Mouse (Mus musculus): ENCODE results near the gene Oaz1. TPM values are rescaled to one million over a fixed set of nuclear protein-coding genes. Genes with fewer than 3 reads are reported as not detected.

The Oaz1 gene
- polyA plus RNA-seq, 1 experiment = 1,172 TPM

DNA sequence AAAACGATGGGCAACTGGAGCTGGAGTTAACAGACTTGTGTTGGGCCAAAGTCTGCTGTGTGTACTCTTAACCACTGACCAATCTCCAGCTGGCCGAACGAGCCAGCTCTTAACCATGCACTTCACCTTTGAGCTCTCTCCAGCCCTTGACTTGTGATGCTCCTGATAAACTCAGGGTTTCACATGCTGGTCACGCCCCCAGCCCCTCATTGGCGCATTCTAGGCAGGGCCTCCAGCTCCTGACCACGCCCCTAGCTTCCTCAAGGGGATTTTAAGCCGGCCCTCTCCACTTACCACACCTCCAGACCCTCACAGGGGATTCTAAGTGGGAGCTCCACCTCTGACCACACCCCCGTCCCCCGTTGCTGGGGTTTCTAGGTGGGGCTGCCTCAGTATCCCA lies 4.7 kb downstream of the Oaz1 start:
- H3K27me3 ChIP-seq (ENCODE audit: control insufficient read depth, insufficient read depth, low read length) = peaks cover 22% of the 10 kb centered on the region
- no peak overlapping the region for H3K27ac ChIP-seq (ENCODE audit: insufficient read depth, low read depth, low read length)
- WGBS = 17% methylated on average over 9 of the region's 9 CpGs
- TF ChIP-seq CTCF (IDR thresholded peaks at IDR 0.05; ENCODE audit: extremely low read depth, insufficient read length, insufficient replicate concordance, low read depth, low read length) (no peak), POLR2A (IDR thresholded peaks at IDR 0.05; ENCODE audit: low read depth, low read length) (no peak)
- peaks cover 23% of the 10 kb centered on the region for H3K4me1 ChIP-seq (ENCODE audit: control insufficient read depth, insufficient read depth, insufficient read length, low read length)
- no peak overlapping the region for H3K4me3 ChIP-seq (ENCODE audit: low read depth, low read length)
- H3K36me3 ChIP-seq (ENCODE audit: control insufficient read depth, insufficient read depth, low read length) = peaks cover 19% of the 10 kb centered on the region

DNA sequence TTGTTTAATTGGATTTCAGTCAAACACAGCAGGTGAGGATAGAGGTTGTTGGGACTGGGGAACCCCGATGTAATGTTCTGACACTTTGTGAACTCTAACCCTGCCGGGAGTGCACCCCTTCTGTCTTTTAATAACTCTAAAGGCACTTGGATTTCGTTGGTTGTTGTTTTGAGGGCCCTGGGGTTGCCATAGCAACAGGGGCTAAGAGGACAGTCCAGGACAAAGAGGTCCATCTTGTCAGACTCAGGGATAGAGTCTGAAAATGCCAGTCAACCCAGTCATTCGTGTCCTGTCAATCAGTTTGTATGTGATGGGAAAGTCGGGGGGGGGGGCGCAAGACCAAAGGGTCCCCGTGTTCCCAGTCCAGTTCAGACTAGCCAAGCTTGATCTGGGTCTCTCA lies 6.4 kb downstream of the Oaz1 start:
- 59% methylated on average over 7 of the region's 7 CpGs for WGBS
- no peak overlapping the region for H3K4me3 ChIP-seq (ENCODE audit: low read depth, low read length)
- H3K27me3 ChIP-seq (ENCODE audit: control insufficient read depth, insufficient read depth, low read length) = peaks cover 22% of the 10 kb centered on the region
- no peak for TF ChIP-seq POLR2A (IDR thresholded peaks at IDR 0.05; ENCODE audit: low read depth, low read length)
- TF ChIP-seq CTCF (IDR thresholded peaks at IDR 0.05; ENCODE audit: extremely low read depth, insufficient read length, insufficient replicate concordance, low read depth, low read length) = no peak
- peaks cover 23% of the 10 kb centered on the region for H3K4me1 ChIP-seq (ENCODE audit: control insufficient read depth, insufficient read depth, insufficient read length, low read length)
- no peak overlapping the region for H3K27ac ChIP-seq (ENCODE audit: insufficient read depth, low read depth, low read length)
- peaks cover 19% of the 10 kb centered on the region for H3K36me3 ChIP-seq (ENCODE audit: control insufficient read depth, insufficient read depth, low read length)

DNA sequence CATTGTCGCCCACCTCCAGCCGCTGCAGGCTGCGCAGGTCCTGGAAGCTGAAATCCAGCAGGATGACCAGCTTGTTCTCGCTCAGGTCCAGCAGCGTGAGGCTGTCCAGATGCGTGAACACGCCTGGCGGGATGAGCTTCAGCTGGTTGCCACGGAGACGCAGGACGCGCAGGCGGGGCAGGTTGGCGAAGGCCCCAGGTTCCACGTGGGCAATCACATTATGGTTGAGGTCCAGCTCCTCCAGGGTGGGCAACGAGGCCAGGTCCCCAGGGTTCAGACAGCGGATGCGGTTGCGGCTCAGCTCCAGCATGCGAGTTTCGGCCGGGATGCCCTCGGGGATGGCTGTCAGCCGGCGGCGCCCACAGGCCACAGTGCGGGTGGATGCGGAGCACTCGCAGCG lies 9.2 kb downstream of the Oaz1 start:
- H3K4me1 ChIP-seq (ENCODE audit: control insufficient read depth, insufficient read depth, insufficient read length, low read length) = peaks cover 4% of the 10 kb centered on the region
- H3K36me3 ChIP-seq (ENCODE audit: control insufficient read depth, insufficient read depth, low read length) = no peaks in the 10 kb centered on the region
- no peak overlapping the region for H3K4me3 ChIP-seq (ENCODE audit: low read depth, low read length)
- 46% methylated on average over 30 of the region's 30 CpGs for WGBS
- TF ChIP-seq POLR2A (IDR thresholded peaks at IDR 0.05; ENCODE audit: low read depth, low read length) (no peak), CTCF (IDR thresholded peaks at IDR 0.05; ENCODE audit: extremely low read depth, insufficient read length, insufficient replicate concordance, low read depth, low read length) (no peak)
- no peak overlapping the region for H3K27ac ChIP-seq (ENCODE audit: insufficient read depth, low read depth, low read length)
- peaks cover 22% of the 10 kb centered on the region for H3K27me3 ChIP-seq (ENCODE audit: control insufficient read depth, insufficient read depth, low read length)

DNA sequence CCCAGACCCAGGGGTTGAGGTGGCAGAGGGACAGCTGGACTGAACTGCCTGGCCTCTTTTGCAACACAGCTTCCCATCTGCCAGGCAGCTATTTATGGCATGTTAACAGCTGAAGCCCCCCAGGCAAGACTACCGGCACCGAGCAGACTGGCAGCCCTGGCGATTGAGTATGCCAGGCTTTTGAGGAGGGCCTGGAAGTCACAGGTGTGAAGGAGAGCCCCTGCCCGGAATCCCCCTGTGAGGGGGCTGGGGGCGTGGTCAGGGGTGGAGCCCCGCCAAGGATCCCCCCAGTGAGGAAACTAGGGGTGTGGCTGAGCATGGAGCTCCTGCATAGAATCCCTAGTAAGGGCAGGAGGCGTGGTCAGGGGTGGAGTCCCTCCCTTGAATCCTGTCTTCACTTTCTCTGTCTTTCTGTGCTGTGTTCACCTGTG lies 10.5 kb downstream of the Oaz1 start:
- WGBS = 37% methylated on average over 7 of the region's 7 CpGs

DNA sequence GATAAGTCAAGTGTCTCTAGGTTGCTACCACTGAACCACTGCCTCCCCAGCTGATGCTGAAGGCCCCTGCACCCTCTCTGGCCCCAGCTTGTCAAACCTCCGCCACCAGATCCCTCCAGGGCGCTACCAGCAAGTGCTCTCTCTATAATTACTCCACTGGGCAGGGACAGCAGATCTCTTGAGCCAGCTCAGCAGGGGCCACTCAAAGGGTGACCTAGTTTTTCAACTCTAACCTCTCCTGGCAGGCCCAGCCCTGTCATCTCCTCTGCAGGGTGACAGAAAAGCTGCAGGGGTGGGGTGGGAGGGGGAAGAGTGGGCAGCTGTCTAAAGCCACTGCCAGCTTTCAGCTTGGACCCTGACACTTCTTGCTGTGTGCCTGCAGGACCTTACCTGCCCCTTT lies 11.4 kb downstream of the Oaz1 start:
- no peak overlapping the region for H3K27ac ChIP-seq (ENCODE audit: insufficient read depth, low read depth, low read length)
- H3K4me3 ChIP-seq (ENCODE audit: low read depth, low read length) = no peak overlapping the region
- no peaks in the 10 kb centered on the region; the same call in 1 of the 2 replicates for H3K4me1 ChIP-seq (ENCODE audit: control insufficient read depth, insufficient read depth, insufficient read length, low read length)
- TF ChIP-seq POLR2A (IDR thresholded peaks at IDR 0.05; ENCODE audit: low read depth, low read length) (no peak), CTCF (IDR thresholded peaks at IDR 0.05; ENCODE audit: extremely low read depth, insufficient read length, insufficient replicate concordance, low read depth, low read length) (no peak)
- peaks cover 25% of the 10 kb centered on the region for H3K27me3 ChIP-seq (ENCODE audit: control insufficient read depth, insufficient read depth, low read length)
- 32% methylated on average over 2 of the region's 2 CpGs for WGBS
- no peaks in the 10 kb centered on the region for H3K36me3 ChIP-seq (ENCODE audit: control insufficient read depth, insufficient read depth, low read length)

More for the DNA sequence above, 10.5 kb downstream of the Oaz1 start:
- TF ChIP-seq CTCF (IDR thresholded peaks at IDR 0.05; ENCODE audit: extremely low read depth, insufficient read length, insufficient replicate concordance, low read depth, low read length) (no peak), POLR2A (IDR thresholded peaks at IDR 0.05; ENCODE audit: low read depth, low read length) (no peak)
- Histone ChIP-seq H3K4me1 (ENCODE audit: control insufficient read depth, insufficient read depth, insufficient read length, low read length) (no peaks in the 10 kb centered on the region; the same call in 1 of the 2 replicates), H3K36me3 (ENCODE audit: control insufficient read depth, insufficient read depth, low read length) (no peaks in the 10 kb centered on the region), H3K4me3 (ENCODE audit: low read depth, low read length) (no peak overlapping the region), H3K27ac (ENCODE audit: insufficient read depth, low read depth, low read length) (no peak overlapping the region), H3K27me3 (ENCODE audit: control insufficient read depth, insufficient read depth, low read length) (peaks cover 22% of the 10 kb centered on the region)

DNA sequence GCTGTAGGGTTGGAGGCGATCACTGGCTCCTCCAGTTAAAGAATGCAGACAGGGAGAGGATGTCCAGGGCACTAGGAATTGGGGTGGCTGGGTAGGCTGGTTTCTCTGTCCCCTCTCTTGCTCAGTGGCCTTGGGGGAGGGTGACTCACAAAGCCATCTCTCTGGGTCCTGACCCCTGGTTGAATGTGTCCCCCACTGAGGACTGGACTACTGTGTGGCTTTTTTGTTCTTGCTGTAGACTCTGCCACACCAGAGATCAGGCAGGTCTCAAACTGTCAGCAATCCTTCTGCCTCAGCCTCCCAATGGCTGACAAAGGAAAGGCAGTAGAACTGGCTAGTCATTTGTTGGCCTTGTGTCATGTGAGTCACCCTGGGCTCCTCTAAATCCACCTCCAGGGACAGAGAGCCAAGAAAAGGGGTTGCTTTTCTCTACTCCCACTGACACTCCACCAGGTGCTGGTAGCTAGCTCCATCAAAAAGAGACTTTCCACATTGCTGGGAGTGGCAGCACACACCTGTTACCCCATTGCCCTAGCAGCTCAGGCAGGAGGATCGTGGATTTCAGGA lies 12.0 kb downstream of the Oaz1 start:
- H3K4me1 ChIP-seq (ENCODE audit: control insufficient read depth, insufficient read depth, insufficient read length, low read length) = no peaks in the 10 kb centered on the region; the same call in 1 of the 2 replicates
- H3K27me3 ChIP-seq (ENCODE audit: control insufficient read depth, insufficient read depth, low read length) = peaks cover 31% of the 10 kb centered on the region
- no peak overlapping the region for H3K4me3 ChIP-seq (ENCODE audit: low read depth, low read length)
- no peaks in the 10 kb centered on the region for H3K36me3 ChIP-seq (ENCODE audit: control insufficient read depth, insufficient read depth, low read length)
- 43% methylated on average over 2 of the region's 2 CpGs for WGBS
- H3K27ac ChIP-seq (ENCODE audit: insufficient read depth, low read depth, low read length) = no peak overlapping the region
- TF ChIP-seq CTCF (IDR thresholded peaks at IDR 0.05; ENCODE audit: extremely low read depth, insufficient read length, insufficient replicate concordance, low read depth, low read length) (no peak), POLR2A (IDR thresholded peaks at IDR 0.05; ENCODE audit: low read depth, low read length) (no peak)

GRCm38 (mm10) chr10:80839848-80840247 lies 13.4 kb downstream of the Oaz1 start:
- no peaks in the 10 kb centered on the region for H3K36me3 ChIP-seq (ENCODE audit: control insufficient read depth, insufficient read depth, low read length)
- 56% methylated on average over 6 of the region's 6 CpGs for WGBS
- H3K4me3 ChIP-seq (ENCODE audit: low read depth, low read length) = no peak overlapping the region
- H3K27me3 ChIP-seq (ENCODE audit: control insufficient read depth, insufficient read depth, low read length) = peaks cover 30% of the 10 kb centered on the region
- peaks cover 4% of the 10 kb centered on the region for H3K4me1 ChIP-seq (ENCODE audit: control insufficient read depth, insufficient read depth, insufficient read length, low read length)
- TF ChIP-seq POLR2A (IDR thresholded peaks at IDR 0.05; ENCODE audit: low read depth, low read length) = no peak
- no peak for TF ChIP-seq CTCF (IDR thresholded peaks at IDR 0.05; ENCODE audit: extremely low read depth, insufficient read length, insufficient replicate concordance, low read depth, low read length)
- H3K27ac ChIP-seq (ENCODE audit: insufficient read depth, low read depth, low read length) = no peak overlapping the region

Data from small intestine, adult 2 months (tissue).